Mouse (Mus musculus): ENCODE results near the gene Acot4. TPM values are rescaled to one million over a fixed set of nuclear protein-coding genes. Genes with fewer than 3 reads are reported as not detected.
"Not testable (repeated sequence)": the region's sequence is repeated elsewhere in the genome, so short reads cannot be mapped to it uniquely, and the experiment has no call there.

Gene Acot4
- 0.32 and 0.58 TPM in 2 replicates for polyA plus RNA-seq (2015; fragmentation: Nextera tagmentation; extraction: Ambion mirVana)

DNA sequence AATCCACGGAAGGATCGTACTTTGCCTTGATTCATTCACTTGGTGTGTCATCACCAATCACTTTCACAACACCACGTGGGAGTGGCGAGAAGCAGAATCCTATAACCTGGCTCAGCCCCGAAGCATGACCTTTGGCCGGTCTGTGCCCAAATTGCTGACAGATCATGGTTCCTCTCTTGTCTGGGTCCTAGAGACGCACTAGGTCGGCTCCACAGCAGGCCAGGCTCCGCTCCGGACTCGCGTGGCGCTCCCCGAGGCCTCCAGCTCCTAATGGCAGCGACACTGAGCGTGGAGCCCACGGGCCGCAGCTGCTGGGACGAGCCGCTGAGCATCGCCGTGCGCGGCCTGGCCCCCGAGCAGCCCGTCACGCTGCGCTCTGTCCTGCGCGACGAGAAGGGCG lies at the start of gene Acot4:
TSS of gene Acot4 (plus strand) at position 139 of the 400 bp plus-strand sequence.
- H3K4me2 ChIP-seq: peak within 1 kb of the TSS; percentile 62
- not testable (repeated sequence) for H3K27me3 ChIP-seq; H3K36me3 ChIP-seq; H3K4me1 ChIP-seq (replicated peaks); H3K9me3 ChIP-seq; H3K27ac ChIP-seq (replicated peaks)
- WGBS: 5% methylated on average over 32 of the region's 32 CpGs
- H3K4me3 ChIP-seq: peak within 1 kb of the TSS; percentile 48
- peak; percentile 51; the same call in 1 of the 2 replicates for ATAC-seq (ENCODE audit: low FRiP score, low read depth)
- H3K9ac ChIP-seq: peak within 1 kb of the TSS; percentile 45

DNA sequence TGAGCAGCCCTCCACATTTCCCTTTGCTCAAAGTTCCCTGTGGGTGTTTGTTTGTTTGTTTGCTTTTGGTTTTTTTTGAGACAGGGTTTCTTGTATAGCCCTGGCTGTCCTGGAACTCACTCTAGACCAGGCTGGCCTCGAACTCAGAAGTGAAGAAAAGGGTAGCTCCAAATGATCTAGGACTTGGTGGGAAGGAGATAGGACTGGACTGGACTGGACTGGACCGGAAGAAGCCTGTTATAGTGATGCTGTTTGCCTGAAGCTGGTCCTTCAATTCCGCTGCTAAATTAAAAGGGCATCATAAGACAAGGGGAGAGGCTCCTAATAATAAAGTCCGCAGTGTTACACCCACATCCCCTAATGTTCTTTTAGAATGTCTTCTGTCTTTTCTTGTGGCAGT lies 49.7 kb upstream of the Acot4 start:
- peak overlapping the region; percentile 60 for H3K4me3 ChIP-seq
- no peaks in the 10 kb centered on the region for H3K27me3 ChIP-seq
- H3K4me1 ChIP-seq (replicated peaks): peaks cover 9% of the 10 kb centered on the region
- peak overlapping the region; percentile 91 for H3K27ac ChIP-seq (replicated peaks)
- no peaks in the 10 kb centered on the region for H3K9me3 ChIP-seq
- no peak for ATAC-seq (ENCODE audit: low FRiP score, low read depth)
- H3K4me2 ChIP-seq: peak overlapping the region; percentile 62
- H3K9ac ChIP-seq: peak overlapping the region; percentile 72
- H3K36me3 ChIP-seq: no peaks in the 10 kb centered on the region
- WGBS: 76% methylated on average over 4 of the region's 4 CpGs

DNA sequence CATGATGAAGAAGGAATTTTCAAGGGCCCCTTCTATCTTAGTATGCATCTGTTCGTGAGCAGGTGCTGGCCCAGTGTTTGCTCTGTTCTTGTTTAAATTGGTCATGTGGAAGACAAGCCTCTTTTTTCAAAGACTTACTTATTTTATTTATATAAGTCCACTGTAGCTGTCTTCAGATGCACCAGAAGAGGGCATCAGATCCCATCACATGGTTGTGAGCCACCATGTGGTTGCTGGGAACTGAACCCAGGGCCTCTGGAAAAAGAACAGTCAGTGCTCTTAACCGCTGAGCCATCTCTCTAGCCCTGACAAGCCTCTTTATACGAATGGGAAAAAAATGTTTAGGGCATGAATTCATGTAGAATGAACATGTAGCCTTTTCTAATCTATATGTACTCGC lies 48.8 kb upstream of the Acot4 start:
- Histone ChIP-seq H3K4me1 (replicated peaks) (peaks cover 9% of the 10 kb centered on the region), H3K9me3 (no peaks in the 10 kb centered on the region), H3K27ac (replicated peaks) (no peak overlapping the region), H3K27me3 (no peaks in the 10 kb centered on the region), H3K9ac (no peak overlapping the region), H3K4me2 (0 out of 2 replicates have a peak overlapping the region, but pooled peaks have one; percentile 62), H3K36me3 (no peaks in the 10 kb centered on the region), H3K4me3 (no peak overlapping the region)
- 98% methylated on average over 4 of the region's 4 CpGs for WGBS
- ATAC-seq (ENCODE audit: low FRiP score, low read depth): no peak

DNA sequence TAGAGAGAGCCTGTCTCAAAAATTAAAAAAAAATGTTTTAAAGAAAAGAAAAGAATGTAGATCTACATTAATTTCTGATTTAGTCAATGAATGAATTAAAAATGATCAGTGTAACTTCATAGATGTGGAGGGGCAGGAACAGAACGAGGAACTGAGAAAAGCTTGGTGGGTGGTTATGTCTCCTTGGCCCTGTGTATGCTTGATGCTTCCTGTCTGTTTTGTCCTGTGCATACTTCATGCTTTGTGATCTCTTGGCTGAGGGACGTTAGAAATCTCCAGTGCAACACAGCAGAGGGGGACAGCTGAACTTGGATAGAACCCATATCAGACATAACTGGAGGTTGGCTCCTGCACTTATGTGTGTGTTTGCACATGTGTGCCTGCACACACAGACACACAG lies 41.0 kb upstream of the Acot4 start:
- 52% methylated on average over 2 of the region's 2 CpGs for WGBS
- H3K4me1 ChIP-seq (replicated peaks): no peaks in the 10 kb centered on the region
- no peak overlapping the region for H3K9ac ChIP-seq
- H3K4me2 ChIP-seq: no peak overlapping the region
- no peak overlapping the region for H3K4me3 ChIP-seq
- H3K27ac ChIP-seq (replicated peaks): no peak overlapping the region
- H3K27me3 ChIP-seq: no peaks in the 10 kb centered on the region
- H3K36me3 ChIP-seq: no peaks in the 10 kb centered on the region
- no peak for ATAC-seq (ENCODE audit: low FRiP score, low read depth)
- H3K9me3 ChIP-seq: no peaks in the 10 kb centered on the region

DNA sequence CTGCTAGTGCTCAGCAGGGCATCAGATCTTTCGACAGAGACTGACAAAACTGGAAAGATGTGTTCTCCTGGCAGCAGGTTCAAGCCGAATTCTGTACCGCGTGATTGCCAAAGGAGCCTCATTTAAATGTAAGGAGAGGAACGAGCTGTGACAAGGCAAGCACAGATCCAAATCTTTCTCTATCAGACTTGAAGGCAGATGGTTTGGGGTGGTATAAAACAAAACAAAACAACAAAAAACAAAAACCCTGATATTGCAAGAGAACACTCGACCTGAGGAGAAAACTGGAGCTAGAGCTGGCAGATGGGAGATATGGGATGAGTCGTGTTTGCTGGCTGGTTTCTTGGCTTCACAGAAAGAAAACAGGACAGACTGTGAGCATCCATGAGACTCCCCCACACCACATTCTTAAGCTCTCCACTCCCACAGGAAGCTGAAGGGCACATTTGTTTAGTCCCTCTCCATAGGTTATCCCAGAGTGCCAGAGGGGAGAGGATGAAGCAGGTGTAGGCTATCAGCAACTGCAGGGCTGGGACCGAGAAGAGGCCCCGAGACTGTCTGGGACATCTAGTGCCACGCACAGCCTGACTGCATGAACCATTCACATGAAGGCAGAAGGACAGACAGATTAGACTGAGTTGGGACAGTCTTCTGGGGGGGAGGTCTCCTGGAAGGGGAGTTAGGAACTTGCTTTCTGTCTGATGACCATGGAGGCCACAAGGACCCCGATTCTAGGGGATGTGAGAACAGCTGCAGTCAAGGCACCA lies 39.7 kb upstream of the Acot4 start:
- Histone ChIP-seq H3K4me1 (replicated peaks) (no peaks in the 10 kb centered on the region), H3K27ac (replicated peaks) (peak overlapping the region; percentile 38; the same call in 1 of the 2 replicates), H3K4me3 (no peak overlapping the region), H3K4me2 (no peak overlapping the region), H3K36me3 (no peaks in the 10 kb centered on the region), H3K9me3 (no peaks in the 10 kb centered on the region), H3K9ac (no peak overlapping the region), H3K27me3 (no peaks in the 10 kb centered on the region)
- ATAC-seq (ENCODE audit: low FRiP score, low read depth): no peak
- WGBS: 60% methylated on average over 11 of the region's 11 CpGs

DNA sequence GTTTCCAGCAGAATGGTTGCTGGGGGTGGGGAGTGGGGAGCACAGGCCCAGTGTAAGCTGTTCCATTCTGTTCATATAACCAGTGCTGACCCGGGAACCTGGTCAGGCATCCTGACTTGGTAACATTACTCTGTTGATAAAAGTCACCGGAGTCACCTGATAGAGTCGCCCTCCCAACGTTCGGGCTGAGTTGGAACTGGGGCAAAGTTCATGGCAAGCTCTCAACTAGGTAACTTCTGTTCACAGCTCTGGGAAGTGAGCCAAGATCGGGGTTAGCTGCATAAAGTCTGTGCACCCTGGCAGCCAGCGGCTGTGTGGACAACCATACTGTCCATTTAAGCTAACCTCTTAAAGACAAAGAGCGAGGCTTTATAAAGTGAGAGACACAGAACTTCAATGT lies 38.9 kb upstream of the Acot4 start:
- not testable (repeated sequence) for H3K9me3 ChIP-seq; H3K4me3 ChIP-seq; H3K9ac ChIP-seq; H3K4me2 ChIP-seq; H3K36me3 ChIP-seq; ATAC-seq (ENCODE audit: low FRiP score, low read depth); H3K4me1 ChIP-seq (replicated peaks); H3K27ac ChIP-seq (replicated peaks); H3K27me3 ChIP-seq
- 70% methylated on average over 8 of the region's 8 CpGs for WGBS

DNA sequence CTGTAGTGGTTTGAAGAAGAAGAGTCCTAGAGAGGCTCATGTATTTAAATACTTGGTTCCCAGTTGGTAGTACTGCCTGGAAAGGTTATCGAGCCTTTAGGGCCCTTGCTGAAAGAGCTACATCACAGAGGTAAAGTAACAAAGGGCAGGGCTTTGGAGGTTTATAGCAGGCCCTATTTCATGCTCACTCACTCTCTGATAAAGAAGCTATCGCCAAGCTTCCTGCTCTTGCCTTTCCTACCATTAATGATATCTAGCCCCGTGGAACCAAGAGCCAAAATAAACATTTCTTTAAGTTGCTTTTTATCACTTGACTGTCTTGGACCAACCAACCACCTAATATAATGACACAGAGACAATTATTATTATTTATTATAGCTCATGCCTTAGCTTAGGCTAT lies 37.8 kb upstream of the Acot4 start:
- no peak for ATAC-seq (ENCODE audit: low FRiP score, low read depth)
- Histone ChIP-seq H3K4me2 (no peak overlapping the region), H3K9ac (no peak overlapping the region), H3K4me3 (no peak overlapping the region), H3K27me3 (no peaks in the 10 kb centered on the region), H3K9me3 (no peaks in the 10 kb centered on the region), H3K27ac (replicated peaks) (no peak overlapping the region), H3K36me3 (no peaks in the 10 kb centered on the region), H3K4me1 (replicated peaks) (no peaks in the 10 kb centered on the region)
- WGBS: 82% methylated on average over 3 of the region's 3 CpGs

DNA sequence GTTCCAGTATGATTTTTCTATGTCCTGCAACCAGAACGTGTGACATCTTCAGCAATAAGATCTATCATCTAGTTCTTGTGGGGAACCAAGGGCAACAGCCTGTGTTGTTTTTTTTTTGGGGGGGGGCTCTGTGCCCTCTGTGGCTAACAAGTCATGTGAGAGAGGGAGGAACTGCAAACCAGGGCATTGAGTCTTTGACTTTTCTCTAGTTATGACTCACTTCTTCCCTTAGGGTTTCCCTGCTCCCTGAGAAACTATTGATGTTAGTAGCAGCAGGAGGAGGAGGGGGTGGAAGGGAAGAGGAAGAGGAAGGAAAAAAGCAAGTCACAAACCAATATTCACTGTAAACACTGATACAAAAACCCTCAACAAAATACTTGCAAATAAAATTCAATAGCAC lies 34.3 kb upstream of the Acot4 start:
- 97% methylated on average over 1 of the region's 1 CpGs for WGBS

DNA sequence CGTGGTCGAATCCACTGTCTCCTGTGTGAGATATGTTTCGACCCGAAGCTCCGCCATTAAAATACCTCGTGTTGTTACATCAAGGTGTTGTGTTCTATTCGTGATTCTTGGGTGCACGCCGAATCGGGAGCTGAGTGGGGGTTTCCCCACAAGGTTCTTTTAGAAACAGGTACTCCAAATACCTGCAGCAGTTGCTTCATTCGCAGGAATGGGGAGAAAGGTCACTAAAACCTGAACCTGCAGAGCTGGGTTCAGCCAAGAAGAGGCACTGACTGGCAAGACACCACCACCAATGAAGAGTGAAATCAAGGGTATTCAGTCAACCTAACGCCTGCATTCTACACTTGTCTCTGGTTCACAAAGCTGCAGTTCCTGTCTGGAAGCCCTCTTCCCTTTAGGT lies 29.9 kb upstream of the Acot4 start:
- H3K36me3 ChIP-seq: no peaks in the 10 kb centered on the region
- H3K4me2 ChIP-seq: peak overlapping the region; percentile 58; the same call in 1 of the 2 replicates
- H3K9me3 ChIP-seq: no peaks in the 10 kb centered on the region
- no peak for ATAC-seq (ENCODE audit: low FRiP score, low read depth)
- WGBS: 81% methylated on average over 12 of the region's 12 CpGs
- peaks cover 23% of the 10 kb centered on the region for H3K4me1 ChIP-seq (replicated peaks)
- peak overlapping the region; percentile 69 for H3K27ac ChIP-seq (replicated peaks)
- no peak overlapping the region for H3K4me3 ChIP-seq
- H3K9ac ChIP-seq: no peak overlapping the region
- no peaks in the 10 kb centered on the region for H3K27me3 ChIP-seq

More for the DNA sequence above, 34.3 kb upstream of the Acot4 start:
- no peaks in the 10 kb centered on the region for H3K9me3 ChIP-seq
- no peaks in the 10 kb centered on the region for H3K27me3 ChIP-seq
- H3K36me3 ChIP-seq: no peaks in the 10 kb centered on the region
- H3K27ac ChIP-seq (replicated peaks): no peak overlapping the region
- no peak overlapping the region for H3K4me2 ChIP-seq
- peaks cover 4% of the 10 kb centered on the region; the same call in 1 of the 2 replicates for H3K4me1 ChIP-seq (replicated peaks)
- no peak overlapping the region for H3K9ac ChIP-seq
- no peak for ATAC-seq (ENCODE audit: low FRiP score, low read depth)
- H3K4me3 ChIP-seq: no peak overlapping the region

DNA sequence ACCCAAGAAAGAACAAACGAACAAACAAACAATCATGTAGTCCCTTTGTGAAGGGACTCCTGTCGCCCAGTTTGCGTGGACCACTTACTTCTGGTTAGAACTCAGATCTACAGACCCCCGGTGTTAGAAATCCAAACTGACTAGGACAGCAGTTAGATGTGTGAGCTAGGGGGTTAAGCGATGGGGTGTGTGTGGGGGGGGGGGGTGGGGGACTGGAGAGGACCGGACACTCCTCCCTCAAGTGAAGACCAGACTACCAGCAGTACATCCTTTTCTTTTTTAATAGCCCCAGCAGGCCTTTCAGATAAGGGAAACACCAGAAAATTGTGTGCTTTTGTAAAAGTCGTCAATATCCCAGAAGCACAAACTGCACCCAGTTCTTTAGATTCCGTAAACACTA lies 29.4 kb upstream of the Acot4 start:
- Histone ChIP-seq H3K4me2 (peak overlapping the region; percentile 58), H3K4me3 (peak overlapping the region; percentile 46), H3K9me3 (no peaks in the 10 kb centered on the region), H3K9ac (no peak overlapping the region), H3K27ac (replicated peaks) (peak overlapping the region; percentile 69), H3K4me1 (replicated peaks) (peaks cover 23% of the 10 kb centered on the region), H3K36me3 (no peaks in the 10 kb centered on the region), H3K27me3 (no peaks in the 10 kb centered on the region)
- 36% methylated on average over 8 of the region's 8 CpGs for WGBS
- ATAC-seq (ENCODE audit: low FRiP score, low read depth): no peak

DNA sequence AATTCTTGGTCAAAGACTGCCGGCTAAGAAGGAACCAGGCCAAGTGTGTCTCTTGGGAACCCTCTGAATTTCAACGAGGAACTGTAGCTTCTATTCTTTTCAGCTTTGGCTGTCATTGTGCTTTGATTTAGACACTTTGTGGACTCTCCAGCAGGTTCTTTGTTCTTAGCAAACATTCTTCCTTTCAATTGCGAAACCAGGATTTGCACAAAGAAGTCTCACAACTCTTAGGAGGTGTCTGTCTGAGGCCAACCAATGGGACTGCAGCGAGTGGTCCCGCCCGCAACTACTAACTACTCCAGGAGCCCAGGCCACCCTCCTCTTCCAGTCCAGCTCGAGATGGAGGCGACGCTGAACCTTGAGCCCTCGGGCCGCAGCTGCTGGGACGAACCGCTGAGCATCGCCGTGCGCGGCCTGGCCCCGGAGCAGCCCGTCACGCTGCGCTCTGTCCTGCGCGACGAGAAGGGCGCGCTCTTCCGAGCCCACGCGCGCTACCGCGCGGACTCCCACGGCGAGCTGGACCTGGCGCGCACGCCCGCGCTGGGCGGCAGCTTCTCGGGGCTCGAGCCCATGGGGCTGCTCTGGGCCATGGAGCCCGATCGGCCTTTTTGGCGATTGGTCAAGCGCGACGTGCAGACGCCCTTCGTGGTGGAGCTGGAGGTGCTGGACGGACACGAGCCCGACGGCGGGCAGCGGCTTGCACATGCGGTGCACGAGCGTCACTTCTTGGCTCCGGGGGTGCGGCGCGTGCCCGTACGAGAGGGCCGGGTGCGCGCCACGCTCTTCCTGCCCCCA lies 28.8 kb upstream of the Acot4 start, which contains the start of gene Acot1:
TSS of gene Acot1 (plus strand) at position 320 of the 795 bp plus-strand sequence.
- 2% methylated on average over 54 of the region's 70 CpGs for WGBS
- not testable (repeated sequence) for H3K36me3 ChIP-seq, H3K27me3 ChIP-seq, H3K9me3 ChIP-seq
- peak; percentile 93 for ATAC-seq (ENCODE audit: low FRiP score, low read depth)
- peaks cover 23% of the 10 kb centered on the region for H3K4me1 ChIP-seq (replicated peaks)
- peak within 1 kb of the TSS; percentile 47 for H3K9ac ChIP-seq
- H3K27ac ChIP-seq (replicated peaks): peak within 1 kb of the TSS; percentile 69
- peak within 1 kb of the TSS; percentile 46 for H3K4me3 ChIP-seq
- H3K4me2 ChIP-seq: peak within 1 kb of the TSS; percentile 58

DNA sequence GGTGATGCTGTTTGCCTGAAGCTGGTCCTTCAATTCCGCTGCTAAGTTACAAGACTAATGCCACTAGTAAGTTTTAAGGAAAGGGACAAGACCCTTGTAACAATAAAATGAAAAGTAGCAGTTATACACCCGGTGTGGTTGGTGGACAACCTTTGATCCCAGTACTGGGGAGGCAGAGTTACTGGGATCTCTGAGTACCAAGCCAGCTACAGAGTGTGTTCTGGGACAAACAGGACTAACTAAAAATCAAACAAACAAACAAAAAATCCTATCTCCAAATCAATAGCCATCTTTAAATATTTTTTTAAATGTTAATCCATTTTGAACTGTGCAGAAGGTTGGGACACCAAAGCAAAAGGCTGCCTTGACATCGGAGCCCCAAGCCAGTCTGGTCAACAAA lies 28.0 kb upstream of the Acot4 start:
- peaks cover 23% of the 10 kb centered on the region for H3K4me1 ChIP-seq (replicated peaks)
- no peaks in the 10 kb centered on the region for H3K9me3 ChIP-seq
- H3K27ac ChIP-seq (replicated peaks): peak overlapping the region; percentile 69
- no peak for ATAC-seq (ENCODE audit: low FRiP score, low read depth)
- WGBS: 76% methylated on average over 3 of the region's 3 CpGs
- peak overlapping the region; percentile 58 for H3K4me2 ChIP-seq
- H3K9ac ChIP-seq: peak overlapping the region; percentile 47; the same call in 1 of the 2 replicates
- H3K27me3 ChIP-seq: no peaks in the 10 kb centered on the region
- H3K4me3 ChIP-seq: peak overlapping the region; percentile 46
- no peaks in the 10 kb centered on the region for H3K36me3 ChIP-seq
